Mouse (Mus musculus): Measurements from ENCODE around the gene Fasl.

- no peak for TF ChIP-seq CTCF (IDR thresholded peaks at IDR 0.05; ENCODE audit: low read depth)
- no peak for TF ChIP-seq EP300 (IDR thresholded peaks at IDR 0.05; ENCODE audit: low read depth)
Observed at GRCm38 (mm10) chr1:161734741-161735211, 53.5 kb downstream of the Fasl start.

Measured in liver, postnatal 0 days (tissue).